Mouse (Mus musculus) lung, embryonic 14.5 days (tissue): ENCODE measurements around the gene Klk8. TPM values are rescaled to one million over a fixed set of nuclear protein-coding genes. Genes with fewer than 3 reads are reported as not detected.

Experiments used
- ATAC-seq: fragments of 200-750 bp; cut with Nextera tagmentation; 2 replicates; pipeline ENCODE4 v1.8.0; 2017; ENCODE audit warnings: mild to moderate bottlenecking, moderate TSS enrichment, moderate library complexity; ENCODE audit not compliant: insufficient read depth
- DNase-seq: peaks from one replicate; pipeline ENCODE4 v3.0.0-alpha.2; 2015
- H3K27ac ChIP-seq: fragments of 300-500 bp; sonication (generic); 2 replicates; pipeline ENCODE4 v1.5.1; 2014; ENCODE audit warnings: low read depth, mild to moderate bottlenecking, moderate library complexity
- H3K27me3 ChIP-seq: fragments of 300-500 bp; sonication (generic); 2 replicates; pipeline ENCODE4 v1.6.1; 2014; ENCODE audit warnings: low read length, control low read depth; ENCODE audit not compliant: insufficient read depth
- H3K36me3 ChIP-seq: fragments of 300-500 bp; sonication (generic); 2 replicates; pipeline ENCODE4 v1.6.1; 2014; ENCODE audit warnings: control low read depth; ENCODE audit not compliant: insufficient read depth
- H3K4me1 ChIP-seq: fragments of 300-500 bp; sonication (generic); 2 replicates; pipeline ENCODE4 v1.6.1; 2014; ENCODE audit warnings: antibody characterized with exemption, control low read depth; ENCODE audit not compliant: insufficient read depth
- H3K4me2 ChIP-seq: fragments of 300-500 bp; sonication (generic); 2 replicates; pipeline ENCODE4 v1.6.1; 2014; ENCODE audit warnings: mild to moderate bottlenecking
- H3K4me3 ChIP-seq: fragments of 300-500 bp; sonication (generic); 2 replicates; pipeline ENCODE4 v1.5.1; 2014; ENCODE audit warnings: low read depth, low read length
- H3K9ac ChIP-seq: fragments of 300-500 bp; sonication (generic); 2 replicates; pipeline ENCODE4 v1.6.1; 2014
- H3K9me3 ChIP-seq: fragments of 300-500 bp; sonication (generic); 2 replicates; pipeline ENCODE4 v1.6.1; 2016; ENCODE audit warnings: low read depth, low read length, control low read depth
- CTCF ChIP-seq: IDR thresholded peaks from 2 replicates; pipeline ENCODE4 v1.5.1; 2016; ENCODE audit warnings: antibody characterized with exemption, low read depth
- WGBS: fragments of 180-500 bp; shearing (Covaris S2); extraction: QIAGEN DNeasy Blood & Tissue Kit; methylation state at CpG from one replicate; pipeline ENCODE4 v1.1.7; 2014; 5-methylcytosine and 5-hydroxymethylcytosine counted together
- polyA plus RNA-seq: library from polyadenylated mRNA; unstranded; fragments of >200 nt; fragmentation: Nextera tagmentation; extraction: Ambion mirVana; gene quantifications from 2 replicates; pipeline ENCODE4 v1.2.1, GENCODE M21; 2014

Gene Klk8
- 21.0 and 26.2 TPM in 2 replicates for polyA plus RNA-seq

DNA sequence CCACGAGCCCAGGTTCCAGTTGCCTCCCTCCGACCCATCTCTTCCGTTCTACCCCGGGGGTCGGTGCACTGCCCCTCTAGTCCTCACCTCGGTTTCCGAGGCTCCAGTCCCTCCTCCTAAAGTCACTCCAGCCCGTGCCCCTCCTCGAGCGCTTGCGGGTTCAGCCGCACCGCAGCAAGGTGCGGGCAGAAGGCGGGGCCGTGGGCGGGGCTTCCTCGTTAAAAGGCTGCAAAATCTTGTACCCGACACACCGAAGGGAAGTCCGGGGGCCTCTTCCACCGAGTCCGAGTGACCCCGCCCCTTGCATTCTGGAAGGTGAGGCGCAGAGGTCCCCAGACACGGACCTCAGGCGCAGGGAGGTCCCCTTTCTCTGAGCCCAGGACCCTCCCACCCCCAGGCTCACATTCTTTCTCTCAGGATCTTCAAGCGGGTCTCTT, at the start of gene Klk8:
Klk8 (plus strand) TSS at position 245 of the 437 bp plus-strand sequence.
- no peaks in the 10 kb centered on the region for H3K4me1 ChIP-seq
- H3K9me3 ChIP-seq, result no peaks in the 10 kb centered on the region
- DNase-seq (peak; percentile 44), ATAC-seq (peak; percentile 32; the same call in 1 of the 2 replicates)
- peaks cover 8% of the 10 kb centered on the region; the same call in 1 of the 2 replicates for H3K27me3 ChIP-seq
- H3K4me3 ChIP-seq, result peak within 1 kb of the TSS; percentile 46
- H3K9ac ChIP-seq, result peak within 1 kb of the TSS; percentile 47
- H3K27ac ChIP-seq, result no peak within 1 kb of the TSS
- no peak for TF ChIP-seq CTCF
- no peaks in the 10 kb centered on the region for H3K36me3 ChIP-seq
- peak within 1 kb of the TSS; percentile 75 for H3K4me2 ChIP-seq
- WGBS, result under 1% methylated on average over 28 of the region's 28 CpGs

DNA sequence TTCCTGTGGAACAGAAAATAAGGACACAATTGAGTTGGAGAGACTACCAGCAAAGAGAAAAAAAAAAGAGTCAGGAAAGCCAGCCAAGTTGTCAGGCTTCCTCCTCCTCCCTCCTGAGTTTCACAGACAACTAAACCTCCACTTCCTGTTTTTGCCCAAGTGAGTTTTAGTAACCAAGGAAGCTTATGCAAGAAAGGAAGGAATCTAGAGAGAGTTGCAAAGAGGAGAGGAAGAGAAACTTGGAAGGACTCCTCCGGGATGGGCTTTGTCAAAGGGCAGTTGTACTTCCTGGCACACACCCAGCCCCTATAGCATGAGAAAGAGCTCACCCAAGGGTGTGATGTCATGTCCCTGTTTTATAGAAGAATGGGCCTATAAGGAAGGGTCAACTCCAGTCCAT, 49.6 kb upstream of the Klk8 start:
- H3K27ac ChIP-seq, result peak overlapping the region; percentile 36; the same call in 1 of the 2 replicates
- H3K9me3 ChIP-seq, result no peaks in the 10 kb centered on the region
- no peaks in the 10 kb centered on the region for H3K4me1 ChIP-seq
- DNase-seq (peak; percentile 34), ATAC-seq (no peak)
- no peak overlapping the region for H3K4me2 ChIP-seq
- 45% methylated on average over 1 of the region's 1 CpGs for WGBS
- no peak overlapping the region for H3K4me3 ChIP-seq
- no peaks in the 10 kb centered on the region for H3K27me3 ChIP-seq
- H3K36me3 ChIP-seq, result no peaks in the 10 kb centered on the region
- no peak for TF ChIP-seq CTCF
- H3K9ac ChIP-seq, result no peak overlapping the region

DNA sequence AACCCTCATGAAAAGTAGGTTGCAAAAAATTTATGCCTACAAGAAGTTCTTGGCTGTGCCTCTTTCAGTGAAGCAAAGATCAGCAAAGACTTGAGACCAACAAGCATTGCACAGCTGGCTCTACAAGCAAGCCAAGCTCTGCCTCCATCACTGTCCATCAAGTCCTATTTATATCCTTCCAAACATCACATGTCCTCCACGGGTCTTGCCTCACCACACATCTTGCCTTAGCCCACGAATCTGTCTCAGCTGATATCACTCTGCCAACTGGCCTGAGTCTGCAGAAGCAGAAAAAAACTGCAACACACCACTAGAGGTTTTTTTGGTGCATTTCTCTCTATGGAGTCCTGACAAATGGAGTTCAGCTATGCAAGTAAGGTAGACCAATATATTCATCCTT, 44.6 kb upstream of the Klk8 start:
- no peaks in the 10 kb centered on the region for H3K36me3 ChIP-seq
- H3K27ac ChIP-seq, result no peak overlapping the region
- no peaks in the 10 kb centered on the region for H3K9me3 ChIP-seq
- TF ChIP-seq CTCF, result no peak
- WGBS, result 52% methylated on average over 2 of the region's 2 CpGs
- DNase-seq, result no peak
- H3K4me1 ChIP-seq, result no peaks in the 10 kb centered on the region
- H3K27me3 ChIP-seq, result no peaks in the 10 kb centered on the region
- no peak for ATAC-seq
- no peak overlapping the region for H3K4me2 ChIP-seq
- H3K9ac ChIP-seq, result no peak overlapping the region
- no peak overlapping the region for H3K4me3 ChIP-seq

DNA sequence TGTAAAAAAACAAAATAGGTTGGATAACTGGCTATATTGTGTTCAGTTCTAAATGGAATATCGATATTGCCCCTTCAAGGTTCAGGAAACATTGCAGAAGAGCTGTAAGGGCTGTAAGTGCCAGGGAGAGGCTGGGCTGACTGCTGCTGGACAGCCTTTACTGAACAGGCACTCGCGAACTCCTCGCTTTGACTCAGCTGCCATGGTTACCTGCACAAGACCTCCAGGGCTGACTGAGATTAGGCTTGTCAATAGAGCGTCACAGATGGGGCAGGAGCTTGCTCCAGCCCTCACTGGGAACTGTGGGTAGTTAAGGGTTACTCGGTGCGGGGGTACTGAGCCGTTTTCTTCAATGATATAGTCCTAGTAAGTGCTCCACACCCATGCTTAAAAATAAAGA, 30.9 kb upstream of the Klk8 start:
- H3K4me1 ChIP-seq, result no peaks in the 10 kb centered on the region
- no peaks in the 10 kb centered on the region for H3K36me3 ChIP-seq
- H3K4me2 ChIP-seq, result no peak overlapping the region
- WGBS, result 29% methylated on average over 8 of the region's 8 CpGs
- DNase-seq (no peak), ATAC-seq (no peak)
- TF ChIP-seq CTCF, result no peak
- H3K27ac ChIP-seq, result no peak overlapping the region
- H3K9me3 ChIP-seq, result no peaks in the 10 kb centered on the region
- no peak overlapping the region for H3K4me3 ChIP-seq
- H3K9ac ChIP-seq, result no peak overlapping the region
- no peaks in the 10 kb centered on the region for H3K27me3 ChIP-seq

DNA sequence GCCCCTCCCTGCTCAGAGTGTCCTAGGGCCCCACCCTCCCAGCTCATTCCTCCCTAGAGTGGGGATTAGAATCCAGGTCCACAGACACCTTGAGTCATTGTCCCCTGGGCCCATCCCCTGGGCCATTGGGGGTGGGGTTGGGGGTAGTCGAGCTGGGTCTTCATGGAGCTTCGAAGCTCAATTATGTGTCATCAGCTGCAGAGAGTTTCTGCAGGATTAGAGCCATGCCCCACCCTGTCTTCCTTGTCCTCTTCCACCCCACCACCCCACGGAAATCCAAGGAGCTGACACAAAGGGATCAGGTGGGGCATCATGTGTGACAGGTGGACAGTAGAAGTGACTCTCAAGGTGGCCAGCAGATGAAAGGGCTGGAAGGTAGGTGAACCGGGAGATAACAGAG, 28.8 kb upstream of the Klk8 start, which contains the start of gene Klk12:
Klk12 (plus strand) TSS at position 301 of the 400 bp plus-strand sequence.
- Histone ChIP-seq H3K27me3 (no peaks in the 10 kb centered on the region), H3K4me2 (no peak within 1 kb of the TSS), H3K4me3 (no peak within 1 kb of the TSS), H3K4me1 (no peaks in the 10 kb centered on the region), H3K27ac (no peak within 1 kb of the TSS), H3K9ac (no peak within 1 kb of the TSS), H3K9me3 (no peaks in the 10 kb centered on the region), H3K36me3 (no peaks in the 10 kb centered on the region)
- no peak for TF ChIP-seq CTCF
- DNase-seq (no peak), ATAC-seq (no peak)
- WGBS, result 76% methylated on average over 4 of the region's 4 CpGs

DNA sequence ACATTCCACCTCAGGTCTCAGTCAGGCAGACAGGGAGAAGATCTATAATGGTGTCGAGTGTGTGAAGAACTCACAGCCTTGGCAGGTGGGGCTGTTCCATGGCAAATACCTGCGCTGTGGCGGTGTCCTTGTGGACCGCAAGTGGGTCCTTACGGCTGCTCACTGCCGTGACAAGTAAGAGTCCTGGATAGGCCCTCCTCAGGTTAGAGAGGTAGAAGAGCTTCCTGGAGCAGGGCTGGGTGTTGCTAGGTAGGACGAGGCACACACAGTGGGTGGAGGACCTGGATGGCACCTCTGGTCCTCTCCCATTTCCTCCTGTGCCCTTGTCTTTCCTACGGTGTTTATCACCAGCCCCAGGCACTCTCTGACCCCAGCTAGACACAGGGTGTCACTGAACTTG, 27.7 kb upstream of the Klk8 start:
- 87% methylated on average over 8 of the region's 8 CpGs for WGBS

DNA sequence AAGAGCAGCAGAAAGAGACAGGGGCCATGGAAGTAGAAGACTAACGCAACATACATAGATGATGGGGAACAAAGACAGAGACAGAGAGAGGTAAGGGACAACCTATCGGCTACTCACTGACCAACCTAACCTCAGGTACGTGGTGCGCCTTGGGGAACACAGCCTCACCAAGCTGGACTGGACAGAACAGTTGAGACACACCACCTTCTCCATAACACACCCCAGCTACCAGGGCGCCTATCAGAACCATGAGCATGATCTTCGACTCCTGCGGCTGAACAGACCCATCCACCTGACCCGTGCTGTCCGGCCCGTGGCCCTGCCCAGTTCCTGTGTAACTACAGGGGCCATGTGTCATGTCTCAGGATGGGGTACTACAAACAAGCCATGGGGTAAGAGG, 26.7 kb upstream of the Klk8 start:
- Histone ChIP-seq H3K27ac (no peak overlapping the region), H3K9ac (no peak overlapping the region), H3K36me3 (no peaks in the 10 kb centered on the region), H3K9me3 (no peaks in the 10 kb centered on the region), H3K4me3 (no peak overlapping the region), H3K27me3 (no peaks in the 10 kb centered on the region), H3K4me2 (no peak overlapping the region), H3K4me1 (no peaks in the 10 kb centered on the region)
- WGBS, result 92% methylated on average over 10 of the region's 10 CpGs
- no peak for TF ChIP-seq CTCF
- DNase-seq (no peak), ATAC-seq (no peak)

More for the DNA sequence above, 27.7 kb upstream of the Klk8 start:
- Histone ChIP-seq H3K9ac (no peak overlapping the region), H3K36me3 (no peaks in the 10 kb centered on the region), H3K4me3 (no peak overlapping the region), H3K4me1 (no peaks in the 10 kb centered on the region), H3K4me2 (no peak overlapping the region), H3K9me3 (no peaks in the 10 kb centered on the region), H3K27ac (no peak overlapping the region), H3K27me3 (no peaks in the 10 kb centered on the region)
- DNase-seq, result no peak
- no peak for ATAC-seq
- TF ChIP-seq CTCF, result no peak

DNA sequence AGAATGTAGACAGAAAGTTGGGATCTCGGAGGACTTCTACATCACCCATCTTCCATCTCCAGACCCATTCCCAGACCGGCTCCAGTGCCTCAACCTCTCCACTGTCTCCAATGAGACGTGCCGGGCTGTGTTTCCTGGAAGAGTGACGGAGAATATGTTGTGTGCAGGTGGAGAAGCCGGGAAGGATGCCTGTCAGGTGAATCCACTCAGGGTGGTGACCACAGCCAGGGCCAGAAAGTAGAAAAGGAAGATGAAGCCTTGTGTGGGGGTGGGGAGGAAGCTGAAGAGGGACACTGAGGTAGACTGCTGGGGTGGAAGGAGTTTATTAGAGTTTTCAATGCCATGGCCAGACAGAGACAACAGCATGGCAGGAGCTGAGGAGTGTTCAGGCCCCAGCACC, 25.5 kb upstream of the Klk8 start:
- ATAC-seq (no peak), DNase-seq (no peak)
- H3K9ac ChIP-seq, result no peak overlapping the region
- TF ChIP-seq CTCF, result no peak
- H3K4me1 ChIP-seq, result no peaks in the 10 kb centered on the region
- H3K36me3 ChIP-seq, result no peaks in the 10 kb centered on the region
- 88% methylated on average over 6 of the region's 6 CpGs for WGBS
- H3K4me2 ChIP-seq, result no peak overlapping the region
- H3K27me3 ChIP-seq, result no peaks in the 10 kb centered on the region
- H3K9me3 ChIP-seq, result no peaks in the 10 kb centered on the region
- no peak overlapping the region for H3K27ac ChIP-seq
- no peak overlapping the region for H3K4me3 ChIP-seq
